Mouse (Mus musculus) midbrain, embryonic 11.5 days (tissue): ENCODE results near the gene Hcn1. TPM values are rescaled to one million over a fixed set of nuclear protein-coding genes. Genes with fewer than 3 reads are reported as not detected.

ENCODE experiments used
- ATAC-seq: fragments of 200-750 bp; cut with Nextera tagmentation; 2 replicates; pipeline ENCODE4 v1.8.0; 2017; ENCODE audit warnings: moderate TSS enrichment, moderate library complexity; ENCODE audit not compliant: low FRiP score
- DNase-seq: peaks from one replicate; pipeline ENCODE4 v3.0.0; 2015; ENCODE audit warnings: low spot score; ENCODE audit errors: missing footprints
- H3K27ac ChIP-seq: fragments of 300-500 bp; sonication (generic); 2 replicates; pipeline ENCODE4 v1.5.1; 2014; ENCODE audit warnings: low read depth, low read length
- H3K27me3 ChIP-seq: fragments of 300-500 bp; sonication (generic); 2 replicates; pipeline ENCODE4 v1.6.1; 2014; ENCODE audit warnings: mild to moderate bottlenecking, low read length, moderate library complexity, mixed read lengths; ENCODE audit not compliant: control insufficient read depth, insufficient read depth
- H3K36me3 ChIP-seq: fragments of 300-500 bp; sonication (generic); 2 replicates; pipeline ENCODE4 v1.6.1; 2014; ENCODE audit warnings: mild to moderate bottlenecking, low read length, moderate library complexity, mixed read lengths; ENCODE audit not compliant: control insufficient read depth, insufficient read depth
- H3K4me1 ChIP-seq: fragments of 300-500 bp; sonication (generic); 2 replicates; pipeline ENCODE4 v1.6.1; 2014; ENCODE audit warnings: low read length; ENCODE audit not compliant: control insufficient read depth, insufficient read depth
- H3K4me2 ChIP-seq: fragments of 300-500 bp; sonication (generic); 2 replicates; pipeline ENCODE4 v1.6.1; 2014; ENCODE audit warnings: mild to moderate bottlenecking, moderate library complexity
- H3K4me3 ChIP-seq: fragments of 300-500 bp; sonication (generic); 2 replicates; pipeline ENCODE4 v1.5.1; 2014; ENCODE audit warnings: low read depth, low read length
- H3K9ac ChIP-seq: fragments of 300-500 bp; sonication (generic); 2 replicates; pipeline ENCODE4 v1.6.1; 2014; ENCODE audit warnings: low read length
- H3K9me3 ChIP-seq: fragments of 300-500 bp; sonication (generic); 2 replicates; pipeline ENCODE4 v1.6.1; 2016; ENCODE audit warnings: low read length; ENCODE audit not compliant: control insufficient read depth
- WGBS: fragments of 180-500 bp; shearing (Covaris S2); extraction: QIAGEN DNeasy Blood & Tissue Kit; methylation state at CpG from one replicate; pipeline ENCODE4 v1.1.7; 2014; 5-methylcytosine and 5-hydroxymethylcytosine counted together
- polyA plus RNA-seq: library from polyadenylated mRNA; unstranded; fragments of >200 nt; fragmentation: Nextera tagmentation; extraction: Ambion mirVana; gene quantifications from 2 replicates; pipeline ENCODE4 v1.2.1, GENCODE M21; 2014

Gene Hcn1
- polyA plus RNA-seq, 1 experiment from 2014 or later = 0.04 TPM

DNA sequence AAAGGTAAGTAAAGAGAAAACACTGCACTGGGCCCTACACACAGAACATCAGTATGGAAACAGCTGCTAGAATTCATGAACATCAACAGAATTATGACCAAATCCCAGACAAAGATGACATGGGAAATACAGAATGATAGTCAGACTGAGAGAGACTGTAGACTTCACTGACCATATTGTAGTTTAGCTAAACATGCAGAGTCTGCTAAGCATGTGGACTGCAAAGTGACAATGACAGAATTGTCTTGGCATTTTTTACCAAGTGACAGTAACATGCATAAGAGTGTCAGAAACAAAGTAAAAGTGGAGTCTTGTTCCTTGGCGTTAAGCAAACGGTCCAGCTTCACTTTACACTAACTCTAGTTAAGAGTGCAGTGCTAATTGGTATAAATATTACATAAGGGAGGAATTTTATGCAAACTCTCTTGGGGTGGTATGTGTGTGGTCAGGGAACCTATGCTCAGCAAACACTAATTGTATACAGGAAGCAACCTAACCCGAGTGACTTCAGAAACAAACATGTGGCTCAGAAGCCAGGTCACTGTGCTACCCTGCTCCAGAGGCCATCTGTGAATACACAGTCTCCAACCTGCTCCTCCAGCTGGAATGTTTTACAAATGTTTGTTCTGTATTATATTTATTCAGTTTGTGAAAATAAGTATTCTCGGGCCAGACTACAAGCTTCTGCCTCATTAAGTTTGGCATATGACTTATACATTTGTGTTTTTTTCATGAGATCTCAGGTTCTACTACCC, 278.5 kb downstream of the Hcn1 start:
- no peaks in the 10 kb centered on the region for H3K4me1 ChIP-seq
- DNase-seq (no peak), ATAC-seq (no peak)
- no peaks in the 10 kb centered on the region for H3K9me3 ChIP-seq
- no peak overlapping the region for H3K27ac ChIP-seq
- no peak overlapping the region for H3K4me3 ChIP-seq
- no peak overlapping the region for H3K9ac ChIP-seq
- H3K4me2 ChIP-seq = no peak overlapping the region
- H3K36me3 ChIP-seq = no peaks in the 10 kb centered on the region
- WGBS = 93% methylated on average over 4 of the region's 4 CpGs
- no peaks in the 10 kb centered on the region for H3K27me3 ChIP-seq

DNA sequence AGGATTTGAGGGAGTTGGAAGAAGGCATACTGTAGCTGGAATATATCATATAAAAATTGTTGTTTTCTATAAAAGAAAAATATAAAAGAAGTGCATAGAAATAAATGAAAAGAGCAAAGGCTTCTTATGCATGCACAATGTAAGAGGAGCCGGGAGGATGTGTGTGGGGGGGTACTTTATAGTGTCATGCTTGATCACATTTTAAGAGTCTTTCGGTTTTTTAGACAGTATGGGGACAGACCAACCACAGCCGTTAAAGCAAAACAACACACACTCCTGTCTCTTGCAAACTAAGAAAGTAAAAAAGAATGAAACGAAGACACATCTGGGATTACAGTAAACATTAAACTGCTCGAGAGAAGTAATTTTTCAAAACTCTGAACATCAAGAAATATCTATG, 290.0 kb downstream of the Hcn1 start:
- Histone ChIP-seq H3K27ac (no peak overlapping the region), H3K36me3 (no peaks in the 10 kb centered on the region), H3K4me3 (no peak overlapping the region), H3K27me3 (no peaks in the 10 kb centered on the region), H3K9ac (no peak overlapping the region), H3K9me3 (no peaks in the 10 kb centered on the region), H3K4me2 (no peak overlapping the region), H3K4me1 (no peaks in the 10 kb centered on the region)
- DNase-seq = no peak
- no peak for ATAC-seq
- WGBS = 88% methylated on average over 5 of the region's 5 CpGs

GRCm38 (mm10) chr13:117898052-117898451, 295.9 kb downstream of the Hcn1 start:
- Histone ChIP-seq H3K36me3 (no peaks in the 10 kb centered on the region), H3K9ac (no peak overlapping the region), H3K4me3 (no peak overlapping the region), H3K4me1 (no peaks in the 10 kb centered on the region), H3K27me3 (no peaks in the 10 kb centered on the region), H3K4me2 (no peak overlapping the region), H3K9me3 (no peaks in the 10 kb centered on the region), H3K27ac (no peak overlapping the region)
- ATAC-seq (no peak), DNase-seq (no peak)
- 87% methylated on average over 2 of the region's 2 CpGs for WGBS

- Histone ChIP-seq H3K4me1 (no peaks in the 10 kb centered on the region), H3K9ac (no peak overlapping the region), H3K27me3 (no peaks in the 10 kb centered on the region), H3K4me2 (no peak overlapping the region), H3K9me3 (no peaks in the 10 kb centered on the region), H3K4me3 (no peak overlapping the region), H3K27ac (no peak overlapping the region), H3K36me3 (no peaks in the 10 kb centered on the region)
- WGBS = 92% methylated on average over 3 of the region's 3 CpGs
- DNase-seq = no peak
- ATAC-seq = no peak
Measured at GRCm38 (mm10) chr13:117907801-117908200, 305.7 kb downstream of the Hcn1 start.

GRCm38 (mm10) chr13:117929734-117930133, 327.6 kb downstream of the Hcn1 start:
- H3K27ac ChIP-seq = no peak overlapping the region

GRCm38 (mm10) chr13:117931746-117932145, 329.6 kb downstream of the Hcn1 start:
- DNase-seq = no peak
- 80% methylated on average over 2 of the region's 2 CpGs for WGBS
- no peak overlapping the region for H3K9ac ChIP-seq

More at GRCm38 (mm10) chr13:117929734-117930133, 327.6 kb downstream of the Hcn1 start:
- H3K4me3 ChIP-seq = no peak overlapping the region
- DNase-seq (no peak), ATAC-seq (no peak)
- no peaks in the 10 kb centered on the region for H3K4me1 ChIP-seq
- H3K9ac ChIP-seq = no peak overlapping the region
- H3K4me2 ChIP-seq = no peak overlapping the region
- H3K36me3 ChIP-seq = no peaks in the 10 kb centered on the region
- no peaks in the 10 kb centered on the region for H3K27me3 ChIP-seq
- 83% methylated on average over 4 of the region's 4 CpGs for WGBS
- no peaks in the 10 kb centered on the region for H3K9me3 ChIP-seq

GRCm38 (mm10) chr13:117938761-117939160, 336.6 kb downstream of the Hcn1 start:
- H3K9me3 ChIP-seq = no peaks in the 10 kb centered on the region
- WGBS = 79% methylated on average over 1 of the region's 1 CpGs
- ATAC-seq (no peak), DNase-seq (no peak)
- no peaks in the 10 kb centered on the region for H3K27me3 ChIP-seq
- no peak overlapping the region for H3K4me3 ChIP-seq
- H3K9ac ChIP-seq = no peak overlapping the region
- H3K4me2 ChIP-seq = no peak overlapping the region
- H3K36me3 ChIP-seq = no peaks in the 10 kb centered on the region
- no peak overlapping the region for H3K27ac ChIP-seq
- no peaks in the 10 kb centered on the region for H3K4me1 ChIP-seq

More at GRCm38 (mm10) chr13:117931746-117932145, 329.6 kb downstream of the Hcn1 start:
- H3K4me3 ChIP-seq = no peak overlapping the region
- H3K4me1 ChIP-seq = no peaks in the 10 kb centered on the region
- no peaks in the 10 kb centered on the region for H3K36me3 ChIP-seq
- no peak overlapping the region for H3K4me2 ChIP-seq
- H3K27me3 ChIP-seq = no peaks in the 10 kb centered on the region
- no peak overlapping the region for H3K27ac ChIP-seq
- H3K9me3 ChIP-seq = no peaks in the 10 kb centered on the region
- no peak for ATAC-seq

DNA sequence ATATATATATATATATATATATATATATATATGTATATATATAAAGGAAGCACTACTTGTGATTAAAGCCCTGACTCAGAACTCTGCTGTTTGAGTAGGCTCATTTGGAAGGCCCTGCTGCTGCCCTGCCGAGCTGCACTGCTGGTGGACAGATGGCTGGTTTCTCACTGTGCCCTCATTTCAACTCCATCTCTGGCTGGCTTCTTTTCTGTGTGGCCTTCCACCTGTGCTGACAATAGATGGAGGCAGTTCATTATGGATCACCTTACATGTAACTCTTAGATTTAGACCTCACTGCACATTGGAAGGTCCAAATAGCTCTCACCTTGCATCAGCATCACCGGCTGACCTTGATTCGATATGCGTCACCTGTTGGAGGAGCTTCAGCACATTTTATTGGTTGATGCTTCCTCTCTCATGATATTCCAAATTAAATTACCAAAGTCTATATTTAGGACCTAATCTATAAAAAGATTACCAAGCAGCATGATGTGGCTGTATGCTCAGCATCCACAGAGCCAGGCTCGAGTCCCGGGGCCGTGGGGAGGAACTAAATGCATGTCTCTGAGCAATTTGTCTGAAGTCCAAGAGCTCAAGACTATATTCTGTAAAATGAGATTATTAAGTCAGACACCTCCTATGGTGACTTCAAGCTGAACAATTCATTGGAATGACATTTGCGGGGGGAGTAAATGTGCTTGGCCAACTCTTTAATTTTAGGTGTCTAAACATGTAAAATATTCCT, 338.6 kb downstream of the Hcn1 start:
- H3K9me3 ChIP-seq = no peaks in the 10 kb centered on the region
- no peaks in the 10 kb centered on the region for H3K36me3 ChIP-seq
- no peak for DNase-seq
- no peak overlapping the region for H3K27ac ChIP-seq
- H3K4me3 ChIP-seq = no peak overlapping the region
- H3K4me1 ChIP-seq = no peaks in the 10 kb centered on the region
- H3K27me3 ChIP-seq = no peaks in the 10 kb centered on the region
- no peak overlapping the region for H3K9ac ChIP-seq
- 89% methylated on average over 8 of the region's 8 CpGs for WGBS
- no peak for ATAC-seq
- H3K4me2 ChIP-seq = no peak overlapping the region

GRCm38 (mm10) chr13:117946843-117947242, 344.7 kb downstream of the Hcn1 start:
- Histone ChIP-seq H3K9ac (no peak overlapping the region), H3K9me3 (no peaks in the 10 kb centered on the region), H3K4me2 (no peak overlapping the region), H3K27ac (no peak overlapping the region), H3K27me3 (no peaks in the 10 kb centered on the region), H3K4me1 (no peaks in the 10 kb centered on the region), H3K36me3 (no peaks in the 10 kb centered on the region), H3K4me3 (no peak overlapping the region)
- ATAC-seq (no peak), DNase-seq (no peak)
- WGBS = 78% methylated on average over 3 of the region's 3 CpGs
